Mouse (Mus musculus): ENCODE measurements around the gene 1700088E04Rik. TPM values are rescaled to one million over a fixed set of nuclear protein-coding genes. Genes with fewer than 3 reads are reported as not detected.

1700088E04Rik gene
- polyA plus RNA-seq, 1 experiment = 1.6 TPM

DNA sequence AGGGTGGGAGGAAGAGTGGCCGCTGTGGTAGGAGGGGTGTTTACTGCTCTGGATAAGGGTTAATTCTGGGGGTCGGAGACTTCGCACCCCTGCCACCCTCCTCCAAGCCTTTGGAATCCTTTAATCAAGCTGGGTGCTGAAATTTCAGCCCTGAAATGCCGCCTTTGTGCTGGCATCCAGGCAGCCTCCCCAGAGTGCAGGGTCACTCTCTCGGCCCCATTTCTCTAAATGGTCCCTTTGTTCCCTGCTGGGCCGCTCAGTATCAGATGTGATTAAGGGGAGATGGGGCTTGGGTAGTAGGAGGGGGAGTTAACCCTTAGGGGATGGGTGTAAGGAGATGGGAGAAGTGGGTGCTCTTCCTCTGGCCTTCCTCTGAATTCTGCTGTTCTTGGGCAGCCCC, 11.7 kb upstream of the 1700088E04Rik start:
- Histone ChIP-seq H3K27ac (ENCODE audit: insufficient read depth, low read depth, low read length) (no peak overlapping the region), H3K4me1 (ENCODE audit: control insufficient read depth, insufficient read depth, low read length) (no peaks in the 10 kb centered on the region), H3K4me3 (ENCODE audit: insufficient read depth, low read length) (no peak overlapping the region)
- TF ChIP-seq CTCF (IDR thresholded peaks at IDR 0.05; ENCODE audit: low read depth, low read length) (no peak), POLR2A (IDR thresholded peaks at IDR 0.05; ENCODE audit: borderline replicate concordance, low read depth, low read length) (no peak)

DNA sequence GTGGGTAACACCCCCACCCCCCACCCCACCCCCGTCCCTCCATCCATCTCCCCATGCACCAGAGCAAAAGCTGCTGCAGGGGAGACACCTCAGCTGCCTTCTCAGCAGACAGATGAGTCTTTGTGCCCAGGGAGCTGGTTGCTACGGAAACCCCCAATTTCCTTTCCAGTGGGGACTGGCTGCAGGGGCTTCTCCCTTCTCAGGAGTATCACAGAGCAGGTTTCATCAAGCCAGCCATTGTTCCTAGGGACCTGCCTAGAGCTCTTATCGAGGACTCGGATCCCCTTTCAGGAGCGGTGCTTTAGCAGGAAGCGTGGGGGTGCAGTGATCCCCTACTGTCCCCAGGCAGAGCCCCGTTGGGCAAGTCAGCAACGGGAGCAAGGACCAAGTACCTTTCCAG, 10.8 kb upstream of the 1700088E04Rik start:
- H3K4me3 ChIP-seq (ENCODE audit: insufficient read depth, low read length) = no peak overlapping the region
- no peaks in the 10 kb centered on the region for H3K4me1 ChIP-seq (ENCODE audit: control insufficient read depth, insufficient read depth, low read length)
- H3K27ac ChIP-seq (ENCODE audit: insufficient read depth, low read depth, low read length) = no peak overlapping the region
- no peak for TF ChIP-seq POLR2A (IDR thresholded peaks at IDR 0.05; ENCODE audit: borderline replicate concordance, low read depth, low read length)
- TF ChIP-seq CTCF (IDR thresholded peaks at IDR 0.05; ENCODE audit: low read depth, low read length) = no peak

DNA sequence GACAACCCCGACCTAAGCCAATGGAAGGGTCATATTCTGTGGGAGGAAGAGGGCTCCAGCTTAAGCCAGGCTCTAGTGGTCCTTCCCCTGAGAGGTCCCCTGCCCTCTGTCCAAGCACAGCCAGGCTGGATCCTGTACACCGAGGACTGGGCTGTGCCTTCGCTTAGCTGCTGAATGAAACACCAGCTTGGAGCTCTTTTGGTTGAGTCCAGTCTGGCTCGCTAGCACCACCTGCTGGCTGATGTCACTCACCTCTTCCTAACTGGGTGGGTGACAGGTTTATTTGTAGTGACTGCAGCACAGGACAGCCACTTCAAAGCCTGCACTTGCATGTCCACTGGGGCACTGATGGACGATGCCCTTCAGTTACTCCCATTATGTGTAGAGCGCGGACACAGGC, 7.5 kb upstream of the 1700088E04Rik start:
- no peak for TF ChIP-seq POLR2A (IDR thresholded peaks at IDR 0.05; ENCODE audit: borderline replicate concordance, low read depth, low read length)
- peak; percentile 73; the same call in 1 of the 2 replicates for TF ChIP-seq CTCF (IDR thresholded peaks at IDR 0.05; ENCODE audit: low read depth, low read length)
- peaks cover under 1% of the 10 kb centered on the region; the same call in 1 of the 2 replicates for H3K4me1 ChIP-seq (ENCODE audit: control insufficient read depth, insufficient read depth, low read length)

DNA sequence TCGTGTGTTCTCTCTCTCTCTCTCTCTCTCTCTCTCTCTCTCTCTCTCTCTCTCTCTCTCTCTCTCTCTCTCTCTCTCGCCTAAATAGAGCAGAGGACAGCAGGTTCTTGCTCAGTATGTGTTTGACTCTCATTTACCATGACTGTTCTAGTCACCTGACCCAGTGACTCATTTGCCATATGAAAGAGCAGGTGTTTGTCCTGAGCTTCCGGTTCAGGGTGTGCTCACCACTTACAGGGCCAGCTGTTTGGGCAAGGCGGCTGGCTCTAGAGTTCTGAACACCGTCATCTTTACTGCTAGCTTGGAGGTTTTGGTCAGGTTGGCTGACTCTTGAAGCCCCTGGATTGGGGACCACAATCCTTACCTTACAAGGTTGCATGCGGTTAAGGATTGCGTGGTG, 4.5 kb upstream of the 1700088E04Rik start:
- Histone ChIP-seq H3K4me1 (ENCODE audit: control insufficient read depth, insufficient read depth, low read length) (peaks cover 10% of the 10 kb centered on the region), H3K27ac (ENCODE audit: insufficient read depth, low read depth, low read length) (no peak overlapping the region), H3K4me3 (ENCODE audit: insufficient read depth, low read length) (no peak overlapping the region)
- no peak for TF ChIP-seq POLR2A (IDR thresholded peaks at IDR 0.05; ENCODE audit: borderline replicate concordance, low read depth, low read length)
- TF ChIP-seq CTCF (IDR thresholded peaks at IDR 0.05; ENCODE audit: low read depth, low read length) = no peak

More for the DNA sequence above, 7.5 kb upstream of the 1700088E04Rik start:
- Histone ChIP-seq H3K4me3 (ENCODE audit: insufficient read depth, low read length) (no peak overlapping the region), H3K27ac (ENCODE audit: insufficient read depth, low read depth, low read length) (no peak overlapping the region)

GRCm38 (mm10) chr15:79144021-79144420, 3.0 kb upstream of the 1700088E04Rik start:
- Histone ChIP-seq H3K27ac (ENCODE audit: insufficient read depth, low read depth, low read length) (no peak overlapping the region), H3K4me1 (ENCODE audit: control insufficient read depth, insufficient read depth, low read length) (peaks cover 10% of the 10 kb centered on the region), H3K4me3 (ENCODE audit: insufficient read depth, low read length) (no peak overlapping the region)
- TF ChIP-seq CTCF (IDR thresholded peaks at IDR 0.05; ENCODE audit: low read depth, low read length) (no peak), POLR2A (IDR thresholded peaks at IDR 0.05; ENCODE audit: borderline replicate concordance, low read depth, low read length) (no peak)

DNA sequence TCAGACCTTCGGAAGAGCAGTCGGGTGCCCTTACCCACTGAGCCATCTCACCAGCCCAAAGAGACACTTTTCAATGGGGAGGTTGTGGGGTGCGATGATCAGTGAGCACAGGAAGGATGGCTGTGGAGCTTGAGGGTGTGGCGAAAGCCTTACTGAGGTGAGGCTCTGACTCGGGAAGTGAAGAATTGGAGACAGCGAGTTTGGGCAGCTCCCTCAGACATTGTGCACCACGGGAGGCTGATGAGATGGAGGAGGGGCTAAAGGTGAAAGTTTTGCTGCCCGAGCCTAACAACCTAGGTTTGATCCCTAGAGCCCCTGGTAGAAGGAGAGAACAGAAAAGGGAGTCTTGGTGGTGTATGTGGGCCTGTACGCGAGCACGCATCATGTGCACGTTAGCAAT, 2.3 kb upstream of the 1700088E04Rik start:
- Histone ChIP-seq H3K27ac (ENCODE audit: insufficient read depth, low read depth, low read length) (no peak overlapping the region), H3K4me1 (ENCODE audit: control insufficient read depth, insufficient read depth, low read length) (peaks cover 10% of the 10 kb centered on the region), H3K4me3 (ENCODE audit: insufficient read depth, low read length) (no peak overlapping the region)
- TF ChIP-seq POLR2A (IDR thresholded peaks at IDR 0.05; ENCODE audit: borderline replicate concordance, low read depth, low read length) (no peak), CTCF (IDR thresholded peaks at IDR 0.05; ENCODE audit: low read depth, low read length) (no peak)

- peaks cover 10% of the 10 kb centered on the region for H3K4me1 ChIP-seq (ENCODE audit: control insufficient read depth, insufficient read depth, low read length)
- TF ChIP-seq POLR2A (IDR thresholded peaks at IDR 0.05; ENCODE audit: borderline replicate concordance, low read depth, low read length) (no peak), CTCF (IDR thresholded peaks at IDR 0.05; ENCODE audit: low read depth, low read length) (no peak)
- H3K4me3 ChIP-seq (ENCODE audit: insufficient read depth, low read length) = peak overlapping the region; percentile 81
- H3K27ac ChIP-seq (ENCODE audit: insufficient read depth, low read depth, low read length) = no peak overlapping the region
Observed at GRCm38 (mm10) chr15:79141566-79141917, 489 bp upstream of the 1700088E04Rik start.

DNA sequence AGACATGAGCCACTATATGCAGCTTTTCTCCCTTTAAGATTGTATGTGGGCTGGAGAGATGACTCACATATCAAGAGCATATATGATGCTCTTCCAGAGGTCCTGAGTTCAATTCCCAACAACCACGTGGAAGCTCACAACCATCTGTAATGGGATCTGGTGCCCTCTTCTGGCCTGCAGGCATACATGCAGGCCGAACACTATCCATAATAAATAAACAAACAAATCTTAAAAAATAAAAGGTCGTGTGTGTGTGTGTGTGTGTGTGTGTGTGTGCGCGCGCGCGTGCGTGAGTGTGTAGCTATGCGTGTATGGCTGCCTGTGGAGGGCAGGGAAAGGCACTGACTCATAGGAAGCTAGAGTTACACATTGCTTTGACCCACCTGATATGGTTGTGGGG, 1.4 kb downstream of the 1700088E04Rik start:
- peaks cover 10% of the 10 kb centered on the region for H3K4me1 ChIP-seq (ENCODE audit: control insufficient read depth, insufficient read depth, low read length)
- TF ChIP-seq CTCF (IDR thresholded peaks at IDR 0.05; ENCODE audit: low read depth, low read length) (peak; percentile 41), POLR2A (IDR thresholded peaks at IDR 0.05; ENCODE audit: borderline replicate concordance, low read depth, low read length) (no peak)
- H3K27ac ChIP-seq (ENCODE audit: insufficient read depth, low read depth, low read length) = no peak overlapping the region
- H3K4me3 ChIP-seq (ENCODE audit: insufficient read depth, low read length) = no peak overlapping the region

GRCm38 (mm10) chr15:79135783-79136575, 5.1 kb downstream of the 1700088E04Rik start:
- Histone ChIP-seq H3K27ac (ENCODE audit: insufficient read depth, low read depth, low read length) (no peak overlapping the region), H3K4me1 (ENCODE audit: control insufficient read depth, insufficient read depth, low read length) (no peaks in the 10 kb centered on the region), H3K4me3 (ENCODE audit: insufficient read depth, low read length) (no peak overlapping the region)
- TF ChIP-seq CTCF (IDR thresholded peaks at IDR 0.05; ENCODE audit: low read depth, low read length) (no peak), POLR2A (IDR thresholded peaks at IDR 0.05; ENCODE audit: borderline replicate concordance, low read depth, low read length) (no peak)

DNA sequence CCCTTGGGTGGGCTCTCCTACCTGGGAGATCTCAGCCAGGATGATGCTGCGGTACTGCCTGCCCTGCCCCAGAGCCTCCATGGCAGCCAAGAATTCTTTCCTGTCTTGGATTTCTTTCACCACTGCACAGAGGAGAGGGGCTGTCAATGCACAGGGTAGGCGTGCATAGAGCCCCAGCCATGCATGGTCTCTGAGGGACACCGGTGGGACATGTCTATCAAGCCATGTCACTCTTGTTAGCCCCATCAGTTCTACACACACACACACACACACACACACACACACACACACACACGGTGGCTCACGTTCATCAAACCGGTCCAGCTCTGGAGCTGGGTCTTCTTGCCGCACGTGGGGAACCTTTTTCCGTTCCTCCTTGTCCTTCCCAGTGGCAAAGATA, 5.7 kb downstream of the 1700088E04Rik start:
- H3K4me3 ChIP-seq (ENCODE audit: insufficient read depth, low read length) = no peak overlapping the region
- no peaks in the 10 kb centered on the region for H3K4me1 ChIP-seq (ENCODE audit: control insufficient read depth, insufficient read depth, low read length)
- H3K27ac ChIP-seq (ENCODE audit: insufficient read depth, low read depth, low read length) = no peak overlapping the region
- no peak for TF ChIP-seq POLR2A (IDR thresholded peaks at IDR 0.05; ENCODE audit: borderline replicate concordance, low read depth, low read length)
- no peak for TF ChIP-seq CTCF (IDR thresholded peaks at IDR 0.05; ENCODE audit: low read depth, low read length)

Measured in bone marrow macrophage, adult 2 months (primary cell).